Mouse (Mus musculus) Patski (cell line): Measurements from ENCODE around the gene Gm21905. TPM values are rescaled to one million over a fixed set of nuclear protein-coding genes. Genes with fewer than 3 reads are reported as not detected.

Experiments used
- ATAC-seq: fragments of 100-300 bp; one replicate; pipeline ENCODE4 v1.8.0; 2021
- CTCF ChIA-PET: fragments of 350-600 bp; sonication (Branson Sonifier 250); formaldehyde crosslinking; loops from one replicate; lab custom pipeline; 2022; ENCODE audit warnings: inconsistent platforms; lab: Charles Lee
- POLR2A ChIA-PET: fragments of 350-600 bp; sonication (Branson Sonifier 250); formaldehyde crosslinking; loops from one replicate; lab custom pipeline; 2022; ENCODE audit warnings: antibody characterized with exemption, inconsistent platforms; lab: Charles Lee
- DNase-seq: peaks from one replicate; pipeline ENCODE4 v3.0.0-alpha.2; 2011; ENCODE audit warnings: low read depth, low spot score
- H3K27me3 ChIP-seq: fragments of 371-371 bp; one replicate; pipeline ENCODE4 v1.5.1; 2021
- CTCF ChIP-seq: fragments of 100-300 bp; IDR thresholded peaks from one replicate; pipeline ENCODE4 v1.5.1; 2021
- in situ Hi-C: fragments of 300-500 bp; cut with MboI; formaldehyde crosslinking; loops from 3 replicates; pipeline ENCODE4 v1.11.1; 2018; ENCODE audit warnings: low pct_unique_long_range_greater_than_20kb, mixed read lengths
- polyA plus RNA-seq: library from polyadenylated mRNA; unstranded; gene quantifications from one replicate; pipeline ENCODE4 v1.2.3, GENCODE M21; 2021

Gm21905 gene
- not detected for polyA plus RNA-seq

- in situ Hi-C loops = no loop called here
- POLR2A ChIA-PET = no interaction called here
- no peaks in the 10 kb centered on the region for H3K27me3 ChIP-seq
- DNase-seq (no peak), ATAC-seq (no peak)
- CTCF ChIA-PET = no interaction called here
- no peak for TF ChIP-seq CTCF
Measured at GRCm38 (mm10) chr5:67946321-67946720, at the start of gene Gm21905. Gene Gm21905 (minus strand): TSS chr5:67946421.

GRCm38 (mm10) chr5:67990426-67990825 lies 44.2 kb upstream of the Gm21905 start:
- ChIA-PET POLR2A (no interaction called here), CTCF (interaction anchor here (1.3 kb wide), 1 partner anchor 11 kb away, joined by 3 read pairs; no protein-coding TSS in a partner anchor)
- ATAC-seq (no peak), DNase-seq (no peak)
- no peak for TF ChIP-seq CTCF
- no peaks in the 10 kb centered on the region for H3K27me3 ChIP-seq
- in situ Hi-C loops = no loop called here

GRCm38 (mm10) chr5:67981946-67982526 lies 35.8 kb upstream of the Gm21905 start:
- H3K27me3 ChIP-seq = no peaks in the 10 kb centered on the region
- CTCF ChIA-PET = no interaction called here
- POLR2A ChIA-PET = no interaction called here

DNA sequence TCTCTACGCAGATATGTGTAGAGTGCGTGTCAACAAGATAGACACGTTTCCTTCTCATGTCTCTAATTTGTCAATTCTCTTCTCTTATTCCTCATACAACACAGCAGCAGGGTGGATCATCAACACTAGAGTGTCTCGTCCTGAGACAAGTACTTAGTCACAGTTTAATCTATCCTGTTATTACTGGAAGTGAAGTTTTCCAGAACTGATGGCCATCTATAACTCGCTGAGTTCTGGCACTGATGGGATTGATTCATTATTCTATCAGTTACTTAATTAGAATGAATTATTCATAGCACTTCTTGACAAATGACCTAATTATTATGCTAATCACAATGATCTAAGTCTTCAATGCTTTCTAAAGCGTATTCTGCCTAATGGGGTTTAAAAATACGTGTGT lies 23.3 kb upstream of the Gm21905 start:
- ATAC-seq = no peak
- no peaks in the 10 kb centered on the region for H3K27me3 ChIP-seq
- TF ChIP-seq CTCF = no peak
- ChIA-PET POLR2A (no interaction called here), CTCF (no interaction called here)
- DNase-seq = no peak
- in situ Hi-C loops = no loop called here

More at GRCm38 (mm10) chr5:67981946-67982526, 35.8 kb upstream of the Gm21905 start:
- DNase-seq (no peak), ATAC-seq (no peak)
- in situ Hi-C loops = no loop called here
- no peak for TF ChIP-seq CTCF

DNA sequence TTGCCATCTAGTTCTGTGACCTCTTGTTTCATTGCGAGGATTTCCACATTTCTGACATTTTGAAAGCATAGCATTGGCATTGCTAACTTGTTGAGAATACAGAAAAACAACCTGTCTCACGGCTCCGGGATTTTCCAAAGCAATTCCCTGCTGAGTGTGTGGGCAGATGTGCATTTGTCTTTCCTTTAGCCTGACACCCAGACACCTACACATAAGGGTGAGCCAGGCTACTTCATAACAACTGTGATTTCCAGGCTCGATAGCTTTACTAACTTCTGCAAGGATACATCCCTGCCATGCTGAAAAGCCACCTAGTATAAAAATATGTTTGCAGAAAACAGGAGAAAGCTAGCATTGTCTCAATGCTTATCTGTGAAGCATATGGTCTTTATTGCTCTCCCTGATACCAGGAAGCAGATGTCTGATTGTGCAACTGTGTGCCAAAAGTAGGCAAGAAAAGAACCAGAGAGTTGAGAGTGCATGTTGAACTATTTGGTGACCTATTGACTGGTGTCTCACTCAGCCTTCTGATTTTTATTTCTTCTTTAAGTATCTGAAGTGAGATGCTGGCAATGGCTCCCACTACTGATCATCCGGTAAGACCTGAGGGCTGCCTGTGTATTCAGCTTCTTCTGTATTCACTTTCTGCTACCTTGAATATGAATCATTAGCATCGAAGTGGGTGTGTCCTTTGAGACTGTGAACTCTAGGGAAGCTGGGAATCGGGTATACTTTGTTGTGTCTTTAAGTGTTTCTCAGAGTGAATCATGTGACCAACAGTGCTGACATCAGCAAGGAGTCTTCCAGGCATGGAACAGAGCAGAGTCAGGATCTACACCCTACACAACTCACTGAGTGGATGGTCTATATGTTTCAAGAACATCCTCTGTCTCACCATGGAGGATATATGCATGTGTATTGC lies 15.7 kb upstream of the Gm21905 start:
- ChIA-PET CTCF (no interaction called here), POLR2A (no interaction called here)
- no peak for TF ChIP-seq CTCF
- DNase-seq (no peak), ATAC-seq (no peak)
- H3K27me3 ChIP-seq = no peaks in the 10 kb centered on the region
- in situ Hi-C loops = no loop called here

DNA sequence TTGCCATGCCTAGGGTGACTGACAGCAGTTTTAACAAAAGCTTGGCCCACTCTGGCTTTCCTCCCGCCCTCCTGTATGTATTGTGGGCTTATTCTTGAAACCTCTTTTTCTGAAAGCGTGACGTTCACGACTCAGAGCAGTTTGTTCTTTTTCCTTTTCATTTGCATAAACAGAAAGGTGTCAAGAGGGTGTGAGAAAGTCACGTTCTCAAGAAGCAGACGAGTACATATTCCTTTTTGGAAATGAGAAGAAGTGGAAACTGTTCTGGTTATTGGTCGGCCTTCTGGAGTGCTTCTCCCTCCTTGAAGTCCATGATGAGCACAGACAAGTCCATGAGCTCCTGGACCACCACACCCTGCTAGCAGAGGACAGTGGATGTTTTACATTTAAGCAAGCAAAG lies 9.3 kb upstream of the Gm21905 start:
- CTCF ChIA-PET = no interaction called here
- DNase-seq = no peak
- POLR2A ChIA-PET = no interaction called here
- TF ChIP-seq CTCF = no peak
- peaks cover 7% of the 10 kb centered on the region for H3K27me3 ChIP-seq
- no peak for ATAC-seq
- in situ Hi-C loops = no loop called here

DNA sequence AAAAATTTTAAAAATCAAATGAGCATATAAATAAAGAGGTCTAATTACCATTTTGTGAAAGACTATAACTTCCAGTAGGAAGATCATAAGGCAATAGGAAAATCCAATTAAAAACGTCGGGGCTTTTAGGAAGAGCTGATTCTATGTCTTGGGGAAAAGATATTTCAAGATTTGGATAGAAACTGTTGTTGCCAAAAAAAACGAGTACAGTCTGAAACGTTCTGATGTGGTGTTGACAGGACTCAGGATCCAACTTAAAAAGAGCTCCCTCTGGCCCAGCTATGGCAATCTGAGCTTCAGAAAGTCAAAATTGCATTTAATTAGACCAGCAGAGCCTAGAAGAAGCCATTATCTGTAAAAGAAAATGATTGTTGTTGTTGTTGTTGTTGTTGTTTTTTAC lies 7.9 kb upstream of the Gm21905 start:
- ATAC-seq (no peak), DNase-seq (no peak)
- H3K27me3 ChIP-seq = peaks cover 7% of the 10 kb centered on the region
- TF ChIP-seq CTCF = no peak
- ChIA-PET CTCF (no interaction called here), POLR2A (no interaction called here)
- in situ Hi-C loops = no loop called here

- in situ Hi-C loops = no loop called here
- no peak for TF ChIP-seq CTCF
- POLR2A ChIA-PET = no interaction called here
- DNase-seq (no peak), ATAC-seq (no peak)
- H3K27me3 ChIP-seq = peaks cover 3% of the 10 kb centered on the region
- CTCF ChIA-PET = no interaction called here
Measured at GRCm38 (mm10) chr5:67948074-67948473, 1.9 kb upstream of the Gm21905 start.

- CTCF ChIA-PET = no interaction called here
Measured at GRCm38 (mm10) chr5:67947006-67947405, 785 bp upstream of the Gm21905 start.

GRCm38 (mm10) chr5:67944074-67944785 lies 2.0 kb downstream of the Gm21905 start:
- POLR2A ChIA-PET = no interaction called here
- TF ChIP-seq CTCF = no peak
- in situ Hi-C loops = no loop called here
- H3K27me3 ChIP-seq = no peaks in the 10 kb centered on the region
- CTCF ChIA-PET = no interaction called here
- no peak for DNase-seq
- ATAC-seq = no peak

More at GRCm38 (mm10) chr5:67947006-67947405, 785 bp upstream of the Gm21905 start:
- H3K27me3 ChIP-seq = no peaks in the 10 kb centered on the region
- in situ Hi-C loops = no loop called here
- no peak for DNase-seq
- POLR2A ChIA-PET = no interaction called here
- TF ChIP-seq CTCF = no peak
- no peak for ATAC-seq

GRCm38 (mm10) chr5:67943199-67943598 lies 3.0 kb downstream of the Gm21905 start:
- in situ Hi-C loops = no loop called here
- CTCF ChIA-PET = no interaction called here
- TF ChIP-seq CTCF = no peak
- no peak for DNase-seq
- POLR2A ChIA-PET = no interaction called here
- no peaks in the 10 kb centered on the region for H3K27me3 ChIP-seq
- ATAC-seq = no peak
